Mouse (Mus musculus) liver, embryonic 13.5 days (tissue): Measurements from ENCODE around the gene Zgrf1. TPM values are rescaled to one million over a fixed set of nuclear protein-coding genes. Genes with fewer than 3 reads are reported as not detected.

ENCODE experiments used
- ATAC-seq: fragments of 200-750 bp; cut with Nextera tagmentation; 2 replicates; pipeline ENCODE4 v1.8.0; 2017; ENCODE audit warnings: low read depth, mild to moderate bottlenecking, moderate number of reproducible peaks, moderate library complexity
- DNase-seq: peaks from one replicate; pipeline ENCODE4 v3.0.0; 2022
- H3K27ac ChIP-seq: fragments of 300-500 bp; sonication (generic); 2 replicates; pipeline ENCODE4 v1.5.1; 2015; ENCODE audit warnings: moderate library complexity, mild to moderate bottlenecking, inconsistent platforms
- H3K27me3 ChIP-seq: fragments of 300-500 bp; sonication (generic); 2 replicates; pipeline ENCODE4 v1.6.1; 2015; ENCODE audit warnings: mild to moderate bottlenecking, inconsistent platforms
- H3K36me3 ChIP-seq: fragments of 300-500 bp; sonication (generic); 2 replicates; pipeline ENCODE4 v1.6.1; 2015; ENCODE audit warnings: mild to moderate bottlenecking, inconsistent platforms
- H3K4me1 ChIP-seq: fragments of 300-500 bp; sonication (generic); replicated peaks from 2 replicates; pipeline ENCODE4 v1.6.1; 2015; ENCODE audit warnings: inconsistent platforms
- H3K4me2 ChIP-seq: fragments of 300-500 bp; sonication (generic); 2 replicates; pipeline ENCODE4 v1.6.1; 2015; ENCODE audit warnings: inconsistent platforms, mild to moderate bottlenecking, moderate library complexity
- H3K4me3 ChIP-seq: fragments of 300-500 bp; sonication (generic); replicated peaks from 2 replicates; pipeline ENCODE4 v1.5.1; 2015; ENCODE audit warnings: mild to moderate bottlenecking, inconsistent platforms
- H3K9ac ChIP-seq: fragments of 300-500 bp; sonication (generic); 2 replicates; pipeline ENCODE4 v1.6.1; 2015; ENCODE audit warnings: mild to moderate bottlenecking, inconsistent platforms
- H3K9me3 ChIP-seq: fragments of 300-500 bp; sonication (generic); replicated peaks from 2 replicates; pipeline ENCODE4 v1.6.1; 2016; ENCODE audit warnings: inconsistent platforms
- WGBS: fragments of 180-500 bp; shearing (Covaris S2); methylation state at CpG from one replicate; pipeline ENCODE4 v1.1.7; 2015; ENCODE audit not compliant: insufficient replicate concordance; 5-methylcytosine and 5-hydroxymethylcytosine counted together
- polyA plus RNA-seq: library from polyadenylated mRNA; unstranded; fragments of >200 nt; fragmentation: Nextera tagmentation; extraction: Ambion mirVana; gene quantifications from 2 replicates; pipeline ENCODE4 v1.2.1, GENCODE M21; 2015

Gene Zgrf1
- polyA plus RNA-seq, 1 experiment from 2014 or later, result 3.6 TPM

GRCm38 (mm10) chr3:127630735-127631372 lies 77.6 kb downstream of the Zgrf1 start:
- no peaks in the 10 kb centered on the region for H3K36me3 ChIP-seq
- H3K9me3 ChIP-seq, result no peaks in the 10 kb centered on the region
- DNase-seq (no peak), ATAC-seq (no peak)
- no peak overlapping the region for H3K4me3 ChIP-seq
- H3K4me2 ChIP-seq, result no peak overlapping the region
- peaks cover 96% of the 10 kb centered on the region for H3K27me3 ChIP-seq
- 8% methylated on average over 17 of the region's 17 CpGs for WGBS
- no peak overlapping the region for H3K9ac ChIP-seq
- no peak overlapping the region for H3K27ac ChIP-seq
- H3K4me1 ChIP-seq, result peaks cover 27% of the 10 kb centered on the region

GRCm38 (mm10) chr3:127631582-127631981 lies 78.3 kb downstream of the Zgrf1 start:
- Histone ChIP-seq H3K27ac (no peak overlapping the region), H3K4me3 (no peak overlapping the region), H3K4me1 (peaks cover 23% of the 10 kb centered on the region), H3K9ac (no peak overlapping the region), H3K36me3 (no peaks in the 10 kb centered on the region), H3K4me2 (no peak overlapping the region), H3K27me3 (peaks cover 95% of the 10 kb centered on the region), H3K9me3 (no peaks in the 10 kb centered on the region)
- ATAC-seq (no peak), DNase-seq (no peak)
- WGBS, result 1% methylated on average over 10 of the region's 10 CpGs

- no peak for ATAC-seq
- H3K27ac ChIP-seq, result no peak overlapping the region
- H3K4me1 ChIP-seq, result peaks cover 23% of the 10 kb centered on the region
- H3K4me2 ChIP-seq, result peak overlapping the region; percentile 59
- no peaks in the 10 kb centered on the region for H3K36me3 ChIP-seq
- under 1% methylated on average over 31 of the region's 32 CpGs for whole genome bisulfite sequencing
- H3K4me3 ChIP-seq, result peak overlapping the region; percentile 43
- no peak overlapping the region for H3K9ac ChIP-seq
- no peak for DNase-seq
- H3K9me3 ChIP-seq, result no peaks in the 10 kb centered on the region
- H3K27me3 ChIP-seq, result peaks cover 95% of the 10 kb centered on the region
Observed at GRCm38 (mm10) chr3:127632531-127632930, 79.2 kb downstream of the Zgrf1 start.

- DNase-seq (no peak), ATAC-seq (peak; percentile 31; the same call in 1 of the 2 replicates)
- Histone ChIP-seq H3K27me3 (peaks cover 95% of the 10 kb centered on the region), H3K4me2 (peak within 1 kb of the TSS; percentile 59), H3K36me3 (no peaks in the 10 kb centered on the region), H3K4me3 (peak within 1 kb of the TSS; percentile 43), H3K27ac (no peak within 1 kb of the TSS), H3K9ac (no peak within 1 kb of the TSS), H3K9me3 (no peaks in the 10 kb centered on the region), H3K4me1 (peaks cover 23% of the 10 kb centered on the region)
- under 1% methylated on average over 91 of the region's 92 CpGs for WGBS
Observed at GRCm38 (mm10) chr3:127633080-127634032, 80.1 kb downstream of the Zgrf1 start, which contains the start of gene Neurog2. Gene Neurog2 (plus strand): TSS chr3:127633135.

- Histone ChIP-seq H3K27me3 (peaks cover 96% of the 10 kb centered on the region), H3K27ac (no peak overlapping the region), H3K36me3 (no peaks in the 10 kb centered on the region), H3K4me2 (peak overlapping the region; percentile 59), H3K9me3 (no peaks in the 10 kb centered on the region), H3K4me1 (peaks cover 23% of the 10 kb centered on the region), H3K9ac (no peak overlapping the region), H3K4me3 (peak overlapping the region; percentile 43)
- 2% methylated on average over 58 of the region's 58 CpGs for WGBS
- DNase-seq (peak; percentile 28), ATAC-seq (peak; percentile 64)
Observed at GRCm38 (mm10) chr3:127634101-127634983, 81.1 kb downstream of the Zgrf1 start.

GRCm38 (mm10) chr3:127634984-127635349 lies 81.7 kb downstream of the Zgrf1 start:
- ATAC-seq (no peak), DNase-seq (no peak)
- Histone ChIP-seq H3K27me3 (peaks cover 96% of the 10 kb centered on the region), H3K9ac (no peak overlapping the region), H3K4me2 (no peak overlapping the region), H3K9me3 (no peaks in the 10 kb centered on the region), H3K4me3 (no peak overlapping the region), H3K27ac (no peak overlapping the region), H3K36me3 (no peaks in the 10 kb centered on the region), H3K4me1 (peaks cover 23% of the 10 kb centered on the region)
- WGBS, result 7% methylated on average over 3 of the region's 3 CpGs

GRCm38 (mm10) chr3:127639875-127640761 lies 86.8 kb downstream of the Zgrf1 start:
- 4% methylated on average over 36 of the region's 36 CpGs for WGBS

GRCm38 (mm10) chr3:127640762-127641700 lies 87.7 kb downstream of the Zgrf1 start:
- H3K27me3 ChIP-seq, result peaks cover 92% of the 10 kb centered on the region
- no peak overlapping the region for H3K4me2 ChIP-seq
- 7% methylated on average over 37 of the region's 37 CpGs for WGBS
- H3K27ac ChIP-seq, result no peak overlapping the region
- no peaks in the 10 kb centered on the region for H3K9me3 ChIP-seq
- no peak for DNase-seq
- no peaks in the 10 kb centered on the region for H3K4me1 ChIP-seq
- no peaks in the 10 kb centered on the region for H3K36me3 ChIP-seq
- ATAC-seq, result no peak
- no peak overlapping the region for H3K9ac ChIP-seq
- H3K4me3 ChIP-seq, result no peak overlapping the region

More at GRCm38 (mm10) chr3:127639875-127640761, 86.8 kb downstream of the Zgrf1 start:
- Histone ChIP-seq H3K4me3 (no peak overlapping the region), H3K27ac (no peak overlapping the region), H3K9ac (no peak overlapping the region), H3K36me3 (no peaks in the 10 kb centered on the region), H3K27me3 (peaks cover 91% of the 10 kb centered on the region), H3K4me1 (no peaks in the 10 kb centered on the region), H3K4me2 (no peak overlapping the region), H3K9me3 (no peaks in the 10 kb centered on the region)
- DNase-seq (no peak), ATAC-seq (no peak)

- Histone ChIP-seq H3K4me3 (no peak overlapping the region), H3K9ac (no peak overlapping the region), H3K27me3 (peaks cover 93% of the 10 kb centered on the region), H3K9me3 (no peaks in the 10 kb centered on the region), H3K4me2 (no peak overlapping the region), H3K4me1 (no peaks in the 10 kb centered on the region), H3K27ac (no peak overlapping the region), H3K36me3 (no peaks in the 10 kb centered on the region)
- no peak for ATAC-seq
- DNase-seq, result no peak
- 16% methylated on average over 5 of the region's 5 CpGs for WGBS
Observed at GRCm38 (mm10) chr3:127642211-127642610, 88.9 kb downstream of the Zgrf1 start.
